Mouse (Mus musculus): Measurements from ENCODE around the gene Psmb5.

DNA sequence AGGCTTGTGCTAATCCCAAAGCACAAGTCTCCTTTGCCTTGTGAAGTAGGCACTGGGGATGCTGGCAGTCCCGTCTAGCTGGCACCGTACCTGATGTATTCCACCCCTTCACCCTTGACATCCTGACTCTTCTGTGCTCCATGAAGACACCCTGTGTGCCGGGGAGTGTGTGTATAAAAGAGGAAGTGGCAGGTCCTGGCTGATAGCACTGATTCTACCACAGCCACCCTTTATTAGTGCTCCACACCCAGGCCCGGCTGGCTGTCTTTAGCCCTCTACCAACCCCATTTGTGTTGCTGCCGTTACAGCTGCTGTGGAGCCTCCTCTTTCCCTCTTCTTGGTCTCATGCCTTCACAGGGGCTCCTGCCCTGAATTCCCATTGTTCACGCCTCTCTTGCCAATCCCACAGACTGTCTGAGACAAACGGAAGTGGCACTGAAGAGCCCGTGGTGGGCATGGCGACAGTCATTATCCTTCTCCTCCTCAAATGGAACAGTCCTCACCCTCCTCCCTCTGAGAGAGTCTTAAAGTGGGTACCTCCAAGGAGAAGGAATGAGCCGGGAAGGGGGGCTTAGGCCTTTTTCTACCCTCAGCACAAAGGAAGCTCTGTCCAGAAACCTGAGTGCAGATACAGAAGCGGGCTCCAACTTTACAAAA lies 12.9 kb upstream of the Psmb5 start:
- no peak for TF ChIP-seq CTCF (conservative IDR thresholded peaks at IDR 0.05 in 1 of 2, IDR thresholded peaks at IDR 0.05 in 1 of 2; ENCODE audit: low read depth in 2 of 2, low read length in 2 of 2)
- TF ChIP-seq TBP (conservative IDR thresholded peaks at IDR 0.05; ENCODE audit: low read depth, low read length), result no peak
- TF ChIP-seq MAFK (IDR thresholded peaks at IDR 0.05; ENCODE audit: insufficient replicate concordance, low read length), result no peak
- TF ChIP-seq MAZ (IDR thresholded peaks at IDR 0.05; ENCODE audit: low read depth, low read length), result no peak
- no peak for TF ChIP-seq MYC (IDR thresholded peaks at IDR 0.05; ENCODE audit: low read depth, low read length)
- no peak for TF ChIP-seq NRF1 (IDR thresholded peaks at IDR 0.05; ENCODE audit: low read depth, low read length)
